Mouse (Mus musculus) ES-Bruce4 (cell line): ENCODE data around the gene Ugt1a10.

Experiments used
- CTCF ChIP-seq: IDR thresholded peaks from one replicate; pipeline ENCODE4 v1.8.1; 2011; ENCODE audit warnings: low read depth, low read length
- POLR2A ChIP-seq: IDR thresholded peaks from one replicate; pipeline ENCODE4 v1.8.1; 2011; ENCODE audit warnings: low read length; ENCODE audit not compliant: insufficient read depth

DNA sequence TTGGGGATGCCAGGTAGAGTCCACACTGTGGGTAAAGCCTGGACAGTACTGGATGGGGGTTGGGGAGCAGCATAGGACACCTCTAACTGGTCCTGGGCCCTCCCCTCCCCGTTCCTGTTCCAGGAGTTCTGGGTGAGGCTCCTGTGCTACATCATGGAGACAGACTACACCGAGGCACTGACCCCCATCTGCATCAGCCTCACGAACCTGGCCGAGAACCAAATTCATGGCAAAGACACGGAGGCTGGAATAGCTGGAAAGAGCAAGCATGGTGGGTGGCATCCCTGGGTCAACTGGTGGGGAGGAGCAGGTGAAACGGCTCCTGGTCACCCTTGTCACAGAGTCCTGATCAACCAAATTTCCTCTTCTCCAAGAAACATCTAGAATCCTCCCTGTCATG is 183.6 kb downstream of the Ugt1a10 start:
- no peak for TF ChIP-seq POLR2A
- TF ChIP-seq CTCF: no peak
